Mouse (Mus musculus): Measurements from ENCODE around the gene Ptpdc1. TPM values are rescaled to one million over a fixed set of nuclear protein-coding genes. Genes with fewer than 3 reads are reported as not detected.

Ptpdc1 gene
- polyA plus RNA-seq, 1 experiment from 2014 or later = 9.9 TPM

- Histone ChIP-seq H3K27me3 (replicated peaks; ENCODE audit: control insufficient read depth, insufficient read depth, low read length) (no peaks in the 10 kb centered on the region), H3K9me3 (ENCODE audit: control insufficient read depth, low read length) (no peaks in the 10 kb centered on the region), H3K9ac (ENCODE audit: low read length) (no peak overlapping the region), H3K4me1 (replicated peaks; ENCODE audit: control insufficient read depth, insufficient read depth, low read length) (peaks cover 20% of the 10 kb centered on the region), H3K4me3 (ENCODE audit: low read depth, low read length) (no peak overlapping the region), H3K36me3 (ENCODE audit: control insufficient read depth, insufficient read depth, low read length) (no peaks in the 10 kb centered on the region), H3K27ac (ENCODE audit: low read depth) (no peak overlapping the region), H3K4me2 (ENCODE audit: low read length) (no peak overlapping the region)
- 73% methylated on average over 1 of the region's 1 CpGs for WGBS
- no peak for ATAC-seq (replicated peaks; ENCODE audit: low FRiP score, low TSS enrichment, low read depth)
- DNase-seq (ENCODE audit: low spot score) = no peak
These were observed 69.5 kb downstream of the Ptpdc1 start for GRCm38 (mm10) chr13:48555976-48556375.

- ATAC-seq (replicated peaks; ENCODE audit: low FRiP score, low TSS enrichment, low read depth) (no peak), DNase-seq (ENCODE audit: low spot score) (peak; percentile 39)
- H3K9ac ChIP-seq (ENCODE audit: low read length) = no peak overlapping the region
- no peaks in the 10 kb centered on the region for H3K27me3 ChIP-seq (replicated peaks; ENCODE audit: control insufficient read depth, insufficient read depth, low read length)
- H3K4me2 ChIP-seq (ENCODE audit: low read length) = no peak overlapping the region
- no peaks in the 10 kb centered on the region for H3K9me3 ChIP-seq (ENCODE audit: control insufficient read depth, low read length)
- H3K36me3 ChIP-seq (ENCODE audit: control insufficient read depth, insufficient read depth, low read length) = no peaks in the 10 kb centered on the region
- H3K27ac ChIP-seq (ENCODE audit: low read depth) = no peak overlapping the region
- peaks cover 20% of the 10 kb centered on the region for H3K4me1 ChIP-seq (replicated peaks; ENCODE audit: control insufficient read depth, insufficient read depth, low read length)
- H3K4me3 ChIP-seq (ENCODE audit: low read depth, low read length) = no peak overlapping the region
- WGBS = 75% methylated on average over 1 of the region's 1 CpGs
These were observed 70.9 kb downstream of the Ptpdc1 start for GRCm38 (mm10) chr13:48554552-48554951.

GRCm38 (mm10) chr13:48553511-48553910, 72.0 kb downstream of the Ptpdc1 start:
- 24% methylated on average over 5 of the region's 5 CpGs for WGBS
- no peak for ATAC-seq (replicated peaks; ENCODE audit: low FRiP score, low TSS enrichment, low read depth)
- DNase-seq (ENCODE audit: low spot score) = peak; percentile 74

GRCm38 (mm10) chr13:48552181-48553090, 73.0 kb downstream of the Ptpdc1 start:
- no peaks in the 10 kb centered on the region for H3K36me3 ChIP-seq (ENCODE audit: control insufficient read depth, insufficient read depth, low read length)
- H3K4me2 ChIP-seq (ENCODE audit: low read length) = peak overlapping the region; percentile 41
- H3K4me1 ChIP-seq (replicated peaks; ENCODE audit: control insufficient read depth, insufficient read depth, low read length) = peaks cover 20% of the 10 kb centered on the region
- H3K4me3 ChIP-seq (ENCODE audit: low read depth, low read length) = no peak overlapping the region
- peak; percentile 84 for DNase-seq (ENCODE audit: low spot score)
- no peaks in the 10 kb centered on the region for H3K27me3 ChIP-seq (replicated peaks; ENCODE audit: control insufficient read depth, insufficient read depth, low read length)
- H3K27ac ChIP-seq (ENCODE audit: low read depth) = peak overlapping the region; percentile 90
- 39% methylated on average over 21 of the region's 21 CpGs for WGBS
- peak; percentile 83 for ATAC-seq (replicated peaks; ENCODE audit: low FRiP score, low TSS enrichment, low read depth)
- H3K9me3 ChIP-seq (ENCODE audit: control insufficient read depth, low read length) = no peaks in the 10 kb centered on the region
- peak overlapping the region; percentile 20 for H3K9ac ChIP-seq (ENCODE audit: low read length)

More at GRCm38 (mm10) chr13:48553511-48553910, 72.0 kb downstream of the Ptpdc1 start:
- H3K4me3 ChIP-seq (ENCODE audit: low read depth, low read length) = no peak overlapping the region
- no peaks in the 10 kb centered on the region for H3K9me3 ChIP-seq (ENCODE audit: control insufficient read depth, low read length)
- 0 out of 2 replicates have a peak overlapping the region, but pooled peaks have one; percentile 41 for H3K4me2 ChIP-seq (ENCODE audit: low read length)
- H3K27me3 ChIP-seq (replicated peaks; ENCODE audit: control insufficient read depth, insufficient read depth, low read length) = no peaks in the 10 kb centered on the region
- H3K36me3 ChIP-seq (ENCODE audit: control insufficient read depth, insufficient read depth, low read length) = no peaks in the 10 kb centered on the region
- peak overlapping the region; percentile 90 for H3K27ac ChIP-seq (ENCODE audit: low read depth)
- no peak overlapping the region for H3K9ac ChIP-seq (ENCODE audit: low read length)
- peaks cover 20% of the 10 kb centered on the region for H3K4me1 ChIP-seq (replicated peaks; ENCODE audit: control insufficient read depth, insufficient read depth, low read length)

- Histone ChIP-seq H3K4me3 (ENCODE audit: low read depth, low read length) (no peak overlapping the region), H3K27ac (ENCODE audit: low read depth) (no peak overlapping the region), H3K9ac (ENCODE audit: low read length) (no peak overlapping the region), H3K4me1 (replicated peaks; ENCODE audit: control insufficient read depth, insufficient read depth, low read length) (peaks cover 22% of the 10 kb centered on the region), H3K27me3 (replicated peaks; ENCODE audit: control insufficient read depth, insufficient read depth, low read length) (no peaks in the 10 kb centered on the region), H3K4me2 (ENCODE audit: low read length) (no peak overlapping the region), H3K36me3 (ENCODE audit: control insufficient read depth, insufficient read depth, low read length) (no peaks in the 10 kb centered on the region), H3K9me3 (ENCODE audit: control insufficient read depth, low read length) (no peaks in the 10 kb centered on the region)
- WGBS = 93% methylated on average over 5 of the region's 5 CpGs
- ATAC-seq (replicated peaks; ENCODE audit: low FRiP score, low TSS enrichment, low read depth) (no peak), DNase-seq (ENCODE audit: low spot score) (no peak)
These were observed 77.2 kb downstream of the Ptpdc1 start for GRCm38 (mm10) chr13:48548296-48548695.

- DNase-seq (ENCODE audit: low spot score) = no peak
- Histone ChIP-seq H3K9me3 (ENCODE audit: control insufficient read depth, low read length) (no peaks in the 10 kb centered on the region), H3K4me2 (ENCODE audit: low read length) (no peak overlapping the region), H3K36me3 (ENCODE audit: control insufficient read depth, insufficient read depth, low read length) (no peaks in the 10 kb centered on the region), H3K9ac (ENCODE audit: low read length) (no peak overlapping the region), H3K4me3 (ENCODE audit: low read depth, low read length) (no peak overlapping the region), H3K4me1 (replicated peaks; ENCODE audit: control insufficient read depth, insufficient read depth, low read length) (peaks cover 20% of the 10 kb centered on the region), H3K27me3 (replicated peaks; ENCODE audit: control insufficient read depth, insufficient read depth, low read length) (no peaks in the 10 kb centered on the region), H3K27ac (ENCODE audit: low read depth) (no peak overlapping the region)
- 91% methylated on average over 6 of the region's 6 CpGs for WGBS
- no peak for ATAC-seq (replicated peaks; ENCODE audit: low FRiP score, low TSS enrichment, low read depth)
These were observed 77.8 kb downstream of the Ptpdc1 start for GRCm38 (mm10) chr13:48547623-48548022.

- H3K27me3 ChIP-seq (replicated peaks; ENCODE audit: control insufficient read depth, insufficient read depth, low read length) = no peaks in the 10 kb centered on the region
- H3K4me2 ChIP-seq (ENCODE audit: low read length) = peak overlapping the region; percentile 53
- H3K4me3 ChIP-seq (ENCODE audit: low read depth, low read length) = peak overlapping the region; percentile 94
- peak overlapping the region; percentile 94 for H3K27ac ChIP-seq (ENCODE audit: low read depth)
- peak overlapping the region; percentile 87 for H3K9ac ChIP-seq (ENCODE audit: low read length)
- H3K4me1 ChIP-seq (replicated peaks; ENCODE audit: control insufficient read depth, insufficient read depth, low read length) = peaks cover 20% of the 10 kb centered on the region
- no peaks in the 10 kb centered on the region for H3K9me3 ChIP-seq (ENCODE audit: control insufficient read depth, low read length)
- H3K36me3 ChIP-seq (ENCODE audit: control insufficient read depth, insufficient read depth, low read length) = no peaks in the 10 kb centered on the region
- ATAC-seq (replicated peaks; ENCODE audit: low FRiP score, low TSS enrichment, low read depth) = peak; percentile 97
- peak; percentile 98 for DNase-seq (ENCODE audit: low spot score)
- under 1% methylated on average over 70 of the region's 72 CpGs for WGBS
These were observed 79.0 kb downstream of the Ptpdc1 start for GRCm38 (mm10) chr13:48546330-48546917.

GRCm38 (mm10) chr13:48545476-48546281, 79.8 kb downstream of the Ptpdc1 start:
- Histone ChIP-seq H3K4me3 (ENCODE audit: low read depth, low read length) (peak overlapping the region; percentile 94), H3K27ac (ENCODE audit: low read depth) (peak overlapping the region; percentile 94), H3K4me1 (replicated peaks; ENCODE audit: control insufficient read depth, insufficient read depth, low read length) (peaks cover 26% of the 10 kb centered on the region), H3K9me3 (ENCODE audit: control insufficient read depth, low read length) (no peaks in the 10 kb centered on the region), H3K4me2 (ENCODE audit: low read length) (peak overlapping the region; percentile 69), H3K36me3 (ENCODE audit: control insufficient read depth, insufficient read depth, low read length) (no peaks in the 10 kb centered on the region), H3K27me3 (replicated peaks; ENCODE audit: control insufficient read depth, insufficient read depth, low read length) (no peaks in the 10 kb centered on the region), H3K9ac (ENCODE audit: low read length) (peak overlapping the region; percentile 87)
- DNase-seq (ENCODE audit: low spot score) (peak; percentile 96), ATAC-seq (replicated peaks; ENCODE audit: low FRiP score, low TSS enrichment, low read depth) (peak; percentile 92)
- WGBS = under 1% methylated on average over 63 of the region's 72 CpGs

All from intestine, embryonic 14.5 days (tissue).